Mouse (Mus musculus) intestine, embryonic 15.5 days (tissue): Measurements from ENCODE around the gene Pygm. TPM values are rescaled to one million over a fixed set of nuclear protein-coding genes. Genes with fewer than 3 reads are reported as not detected.
A peak's percentile ranks its signal among the peaks of the same experiment; 100 is the strongest.

Source experiments
- ATAC-seq: fragments of 200-750 bp; cut with Nextera tagmentation; 2 replicates; pipeline ENCODE4 v1.8.0; 2017; ENCODE audit warnings: moderate TSS enrichment, moderate library complexity
- H3K27ac ChIP-seq: fragments of 300-500 bp; sonication (generic); 2 replicates; pipeline ENCODE4 v1.5.1; 2015; ENCODE audit warnings: mild to moderate bottlenecking, inconsistent platforms
- H3K27me3 ChIP-seq: fragments of 300-500 bp; sonication (generic); replicated peaks from 2 replicates; pipeline ENCODE4 v1.6.1; 2015; ENCODE audit warnings: inconsistent platforms
- H3K36me3 ChIP-seq: fragments of 300-500 bp; sonication (generic); 2 replicates; pipeline ENCODE4 v1.6.1; 2015; ENCODE audit warnings: inconsistent platforms
- H3K4me1 ChIP-seq: fragments of 300-500 bp; sonication (generic); replicated peaks from 2 replicates; pipeline ENCODE4 v1.6.1; 2015; ENCODE audit warnings: inconsistent platforms
- H3K4me2 ChIP-seq: fragments of 300-500 bp; sonication (generic); replicated peaks from 2 replicates; pipeline ENCODE4 v1.6.1; 2015; ENCODE audit warnings: mild to moderate bottlenecking, inconsistent platforms
- H3K4me3 ChIP-seq: fragments of 300-500 bp; sonication (generic); replicated peaks from 2 replicates; pipeline ENCODE4 v1.5.1; 2015; ENCODE audit warnings: inconsistent platforms
- H3K9ac ChIP-seq: fragments of 300-500 bp; sonication (generic); 2 replicates; pipeline ENCODE4 v1.6.1; 2015; ENCODE audit warnings: inconsistent platforms
- H3K9me3 ChIP-seq: fragments of 300-500 bp; sonication (generic); 2 replicates; pipeline ENCODE4 v1.6.1; 2016; ENCODE audit warnings: inconsistent platforms
- WGBS: fragments of 180-500 bp; shearing (Covaris S2); methylation state at CpG from one replicate; pipeline ENCODE4 v1.1.7; 2015; 5-methylcytosine and 5-hydroxymethylcytosine counted together
- polyA plus RNA-seq: library from polyadenylated mRNA; unstranded; fragments of >200 nt; fragmentation: Nextera tagmentation; extraction: Ambion mirVana; gene quantifications from 2 replicates; pipeline ENCODE4 v1.2.1, GENCODE M21; 2015

The Pygm gene
- polyA plus RNA-seq, 1 experiment from 2014 or later: 6.1 TPM

GRCm38 (mm10) chr19:6407109-6407508 is 22.9 kb downstream of the Pygm start:
- 87% methylated on average over 8 of the region's 8 CpGs for WGBS
- no peak for ATAC-seq
- Histone ChIP-seq H3K36me3 (no peaks in the 10 kb centered on the region), H3K4me2 (no peak overlapping the region), H3K27me3 (peaks cover 19% of the 10 kb centered on the region), H3K9me3 (no peaks in the 10 kb centered on the region), H3K4me1 (peaks cover 3% of the 10 kb centered on the region), H3K27ac (no peak overlapping the region), H3K4me3 (no peak overlapping the region), H3K9ac (no peak overlapping the region)

- Histone ChIP-seq H3K27me3 (peaks cover 10% of the 10 kb centered on the region), H3K9ac (no peak overlapping the region), H3K36me3 (no peaks in the 10 kb centered on the region), H3K27ac (no peak overlapping the region), H3K4me3 (no peak overlapping the region), H3K4me2 (no peak overlapping the region), H3K9me3 (no peaks in the 10 kb centered on the region), H3K4me1 (no peaks in the 10 kb centered on the region; the same call in 1 of the 2 replicates)
- 58% methylated on average over 16 of the region's 16 CpGs for WGBS
- no peak for ATAC-seq
Measured at GRCm38 (mm10) chr19:6407816-6408510, 23.8 kb downstream of the Pygm start.

DNA sequence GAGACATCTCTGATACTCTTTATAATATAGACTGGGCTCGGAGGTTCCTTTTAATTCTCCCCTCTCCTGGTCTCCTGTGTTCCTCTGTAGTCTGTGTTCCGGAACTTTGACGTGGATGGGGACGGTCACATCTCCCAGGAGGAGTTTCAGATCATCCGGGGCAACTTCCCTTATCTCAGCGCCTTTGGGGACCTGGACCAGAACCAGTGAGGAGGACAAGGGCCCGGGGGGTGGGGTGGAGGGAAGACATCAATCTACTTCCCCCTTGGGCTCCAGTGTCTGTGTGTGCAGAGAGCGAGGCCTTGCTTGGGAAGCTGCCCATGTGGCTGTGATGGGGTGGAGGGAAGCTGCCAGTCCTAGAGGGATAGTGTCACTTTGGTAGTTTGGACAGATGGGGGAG is 24.6 kb downstream of the Pygm start:
- no peak overlapping the region for H3K9ac ChIP-seq
- H3K9me3 ChIP-seq: no peaks in the 10 kb centered on the region
- no peak for ATAC-seq
- no peak overlapping the region for H3K4me3 ChIP-seq
- no peak overlapping the region for H3K4me2 ChIP-seq
- peaks cover 4% of the 10 kb centered on the region; the same call in 1 of the 2 replicates for H3K27me3 ChIP-seq
- H3K4me1 ChIP-seq: no peaks in the 10 kb centered on the region; the same call in 1 of the 2 replicates
- H3K36me3 ChIP-seq: no peaks in the 10 kb centered on the region
- H3K27ac ChIP-seq: no peak overlapping the region
- WGBS: 79% methylated on average over 8 of the region's 8 CpGs

DNA sequence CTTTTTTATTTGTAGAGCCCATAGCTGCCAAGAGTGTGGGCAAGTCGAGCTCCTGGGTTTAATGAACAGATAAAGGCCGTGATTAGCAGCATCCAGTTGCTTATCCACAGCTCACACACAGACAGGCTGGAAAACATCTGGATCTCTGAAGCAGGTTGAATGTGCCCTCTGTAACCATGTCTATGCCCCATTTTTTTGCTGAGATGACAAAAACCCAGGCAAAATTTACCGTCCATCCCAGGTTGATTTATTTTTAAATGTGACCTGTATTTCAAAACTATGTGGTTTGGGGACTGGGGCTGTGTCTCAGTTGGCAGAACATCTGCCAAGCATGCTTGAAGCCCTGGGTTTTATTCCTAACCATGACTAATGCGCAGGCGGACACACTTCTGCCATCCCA is 25.0 kb downstream of the Pygm start:
- H3K27ac ChIP-seq: no peak overlapping the region
- no peak overlapping the region for H3K9ac ChIP-seq
- no peak overlapping the region for H3K4me3 ChIP-seq
- no peak overlapping the region for H3K4me2 ChIP-seq
- H3K27me3 ChIP-seq: peaks cover 3% of the 10 kb centered on the region; the same call in 1 of the 2 replicates
- no peaks in the 10 kb centered on the region for H3K36me3 ChIP-seq
- no peaks in the 10 kb centered on the region; the same call in 1 of the 2 replicates for H3K4me1 ChIP-seq
- ATAC-seq: no peak
- no peaks in the 10 kb centered on the region for H3K9me3 ChIP-seq
- 76% methylated on average over 5 of the region's 5 CpGs for WGBS

DNA sequence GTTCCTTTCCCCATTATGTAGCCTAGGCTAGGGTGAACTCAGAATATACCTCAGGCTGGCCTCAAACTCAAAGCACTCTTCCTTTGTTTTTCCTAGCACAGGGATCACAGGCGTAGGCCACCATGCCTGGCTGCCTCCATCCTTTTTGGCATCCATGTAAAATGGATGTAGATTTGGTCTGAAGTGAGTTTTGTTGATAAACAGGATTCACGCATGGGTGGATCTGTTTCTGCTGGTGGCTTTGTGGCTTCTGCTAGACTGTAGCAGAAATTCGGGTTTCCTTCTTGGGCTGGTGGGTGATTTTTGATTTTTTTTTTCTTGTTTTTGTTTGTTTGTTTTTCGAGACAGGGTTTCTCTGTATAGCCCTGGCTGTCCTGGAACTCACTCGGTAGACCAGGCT is 25.7 kb downstream of the Pygm start:
- Histone ChIP-seq H3K4me3 (no peak overlapping the region), H3K36me3 (no peaks in the 10 kb centered on the region), H3K9me3 (no peaks in the 10 kb centered on the region), H3K4me1 (no peaks in the 10 kb centered on the region; the same call in 1 of the 2 replicates), H3K9ac (no peak overlapping the region), H3K27me3 (peaks cover 6% of the 10 kb centered on the region; the same call in 1 of the 2 replicates), H3K27ac (no peak overlapping the region), H3K4me2 (no peak overlapping the region)
- 82% methylated on average over 5 of the region's 5 CpGs for WGBS
- no peak for ATAC-seq

- no peaks in the 10 kb centered on the region for H3K36me3 ChIP-seq
- 55% methylated on average over 14 of the region's 14 CpGs for WGBS
Measured at GRCm38 (mm10) chr19:6412798-6413197, 28.6 kb downstream of the Pygm start.

DNA sequence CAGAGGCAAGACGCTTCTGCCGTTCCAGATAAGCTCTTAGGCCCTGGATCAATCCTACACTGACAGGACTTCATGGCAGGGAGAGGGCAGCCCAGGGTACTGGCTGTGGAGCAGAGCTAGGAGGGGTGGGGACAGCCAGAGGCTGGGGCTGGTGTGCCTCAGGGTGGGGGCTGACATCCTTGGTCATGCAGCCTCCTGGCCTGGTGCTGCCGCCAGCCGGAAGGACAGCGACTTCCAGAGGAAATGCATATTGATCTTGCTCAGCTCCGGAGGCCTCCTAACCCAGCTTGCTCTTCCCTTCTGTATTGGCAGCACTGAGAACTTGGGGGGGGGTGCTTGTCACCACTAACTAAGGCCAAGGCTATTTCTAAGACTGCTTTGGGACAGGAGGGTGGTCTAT is 31.3 kb downstream of the Pygm start:
- 30% methylated on average over 6 of the region's 6 CpGs for WGBS
- H3K36me3 ChIP-seq: no peaks in the 10 kb centered on the region
- no peak for ATAC-seq

More at GRCm38 (mm10) chr19:6412798-6413197, 28.6 kb downstream of the Pygm start:
- H3K9me3 ChIP-seq: no peaks in the 10 kb centered on the region
- H3K27me3 ChIP-seq: 0 out of 2 replicates have a peak, but pooled peaks cover 13% of the 10 kb centered on the region
- H3K9ac ChIP-seq: no peak overlapping the region
- peaks cover 3% of the 10 kb centered on the region; the same call in 1 of the 2 replicates for H3K4me1 ChIP-seq
- no peak overlapping the region for H3K4me3 ChIP-seq
- no peak overlapping the region for H3K27ac ChIP-seq
- ATAC-seq: peak; percentile 7; the same call in 1 of the 2 replicates
- no peak overlapping the region for H3K4me2 ChIP-seq

DNA sequence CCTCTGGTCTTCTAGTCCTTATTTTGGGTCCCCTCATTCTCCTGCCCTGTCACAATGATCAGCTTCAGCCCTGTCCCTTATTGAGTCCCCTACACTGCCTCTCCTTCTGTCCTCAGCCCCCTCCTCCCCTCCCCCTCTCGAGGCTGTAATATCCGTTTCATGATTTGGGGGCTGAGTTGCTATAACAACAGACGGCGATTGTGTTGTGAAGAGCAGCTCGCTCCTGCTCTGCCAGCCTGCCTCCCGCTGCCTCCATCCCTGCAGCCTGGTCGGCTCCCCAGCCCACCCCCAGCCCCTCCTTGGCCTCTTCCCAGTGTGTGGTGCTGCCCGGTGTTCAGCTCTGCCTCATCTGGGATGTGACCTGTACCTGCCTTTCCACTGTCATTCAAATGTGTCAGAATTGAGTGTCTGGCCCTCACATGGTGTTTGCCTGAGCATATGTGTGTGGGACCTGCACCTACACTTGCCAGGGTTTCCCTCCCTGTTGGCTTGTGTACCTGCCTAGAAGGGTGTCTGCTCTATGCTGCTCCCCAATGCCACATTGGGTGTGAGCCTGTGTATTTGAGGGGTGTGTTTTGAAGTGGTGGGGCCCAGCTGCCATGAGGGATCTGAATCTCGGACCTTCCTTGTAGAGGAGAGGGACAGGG is 32.0 kb downstream of the Pygm start:
- no peak overlapping the region for H3K27ac ChIP-seq
- no peak for ATAC-seq
- no peaks in the 10 kb centered on the region for H3K36me3 ChIP-seq
- H3K27me3 ChIP-seq: peaks cover 47% of the 10 kb centered on the region
- no peak overlapping the region for H3K4me3 ChIP-seq
- WGBS: 18% methylated on average over 9 of the region's 9 CpGs
- H3K9ac ChIP-seq: no peak overlapping the region
- peaks cover 10% of the 10 kb centered on the region; the same call in 1 of the 2 replicates for H3K4me1 ChIP-seq
- no peaks in the 10 kb centered on the region for H3K9me3 ChIP-seq
- H3K4me2 ChIP-seq: no peak overlapping the region

More for the DNA sequence above, 31.3 kb downstream of the Pygm start:
- no peak overlapping the region for H3K27ac ChIP-seq
- peaks cover 39% of the 10 kb centered on the region for H3K27me3 ChIP-seq
- no peak overlapping the region for H3K4me2 ChIP-seq
- H3K4me1 ChIP-seq: peaks cover 10% of the 10 kb centered on the region; the same call in 1 of the 2 replicates
- no peak overlapping the region for H3K4me3 ChIP-seq
- no peaks in the 10 kb centered on the region for H3K9me3 ChIP-seq
- H3K9ac ChIP-seq: no peak overlapping the region

GRCm38 (mm10) chr19:6416894-6417761 is 32.9 kb downstream of the Pygm start:
- 58% methylated on average over 12 of the region's 12 CpGs for WGBS
- ATAC-seq: no peak
- Histone ChIP-seq H3K9me3 (no peaks in the 10 kb centered on the region), H3K4me3 (no peak overlapping the region), H3K36me3 (no peaks in the 10 kb centered on the region), H3K27me3 (peaks cover 49% of the 10 kb centered on the region), H3K9ac (no peak overlapping the region), H3K4me1 (peaks cover 11% of the 10 kb centered on the region; the same call in 1 of the 2 replicates), H3K4me2 (no peak overlapping the region), H3K27ac (no peak overlapping the region)

GRCm38 (mm10) chr19:6418233-6418879 is 34.2 kb downstream of the Pygm start, which contains the start of gene Nrxn2:
Gene Nrxn2, plus strand, starts transcription at chr19:6418731.
- Histone ChIP-seq H3K27me3 (peaks cover 52% of the 10 kb centered on the region), H3K4me1 (peaks cover 15% of the 10 kb centered on the region; the same call in 1 of the 2 replicates), H3K4me2 (peak within 1 kb of the TSS; percentile 96), H3K27ac (no peak within 1 kb of the TSS; the same call in 1 of the 2 replicates), H3K36me3 (no peaks in the 10 kb centered on the region), H3K4me3 (peak within 1 kb of the TSS; percentile 44), H3K9ac (peak within 1 kb of the TSS; percentile 49), H3K9me3 (no peaks in the 10 kb centered on the region)
- ATAC-seq: peak; percentile 84
- under 1% methylated on average over 34 of the region's 46 CpGs for WGBS

DNA sequence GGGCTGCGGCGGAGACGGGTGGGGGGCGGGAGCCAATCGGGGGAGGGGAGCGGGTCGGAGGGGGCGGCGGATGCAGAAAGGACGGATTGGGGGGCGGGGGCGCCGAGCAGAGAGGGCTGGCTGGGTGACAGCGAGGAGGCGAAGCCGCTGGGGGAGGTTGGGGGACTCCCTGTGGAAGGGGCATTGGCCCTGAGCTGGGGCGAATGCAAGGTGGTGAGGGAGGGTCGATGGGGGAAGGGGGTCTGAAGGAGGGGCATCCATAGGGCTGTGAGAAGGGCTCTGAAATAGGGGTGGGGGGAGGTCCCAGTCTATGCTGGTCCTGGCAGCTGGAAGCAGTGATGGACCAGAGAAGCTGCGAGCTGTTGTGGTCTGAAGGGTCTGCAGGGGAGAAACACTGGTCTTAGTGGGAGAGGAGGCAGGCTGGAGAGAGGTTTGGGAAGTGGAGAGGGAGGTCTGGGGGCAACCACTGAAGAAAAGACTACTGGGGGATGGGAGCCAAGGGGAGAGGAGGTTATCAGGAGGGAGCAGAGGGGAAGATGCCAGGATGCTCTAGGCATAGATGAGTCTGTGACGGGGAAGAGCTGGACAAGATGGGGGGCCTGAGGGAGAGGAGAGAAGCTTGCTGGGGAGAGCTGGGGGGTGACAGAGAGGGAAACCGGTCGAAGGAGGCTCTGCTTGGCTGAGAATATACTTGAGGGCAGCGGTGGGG is 34.9 kb downstream of the Pygm start:
- no peak for ATAC-seq
- WGBS: 10% methylated on average over 18 of the region's 23 CpGs
- no peaks in the 10 kb centered on the region for H3K9me3 ChIP-seq
- no peak overlapping the region for H3K27ac ChIP-seq
- peak overlapping the region; percentile 44 for H3K4me3 ChIP-seq
- H3K4me2 ChIP-seq: peak overlapping the region; percentile 96
- no peaks in the 10 kb centered on the region for H3K36me3 ChIP-seq
- H3K27me3 ChIP-seq: peaks cover 51% of the 10 kb centered on the region
- H3K9ac ChIP-seq: no peak overlapping the region
- peaks cover 15% of the 10 kb centered on the region; the same call in 1 of the 2 replicates for H3K4me1 ChIP-seq
